ENCODE assay signal across 15 mouse cellular contexts in genomic region chr9:108227911-108228649, GRCm38 (mm10). TPM values are rescaled to one million over a fixed set of nuclear protein-coding genes. Genes with fewer than 3 reads are reported as not detected.
DNase-seq lines count a peak whose midpoint lies in the region; ATAC-seq and TF ChIP-seq lines count a peak whose summit lies in the region.
"Had no signal": no experiment of that assay in that cellular context is flagged by ENCODE, and none has a peak within 500 bp of the region (broad histone marks: within the 10 kb centered on the region; RNA-seq: fewer than 3 reads in every experiment).

No protein-coding gene starts in this region.

- H3K27ac ChIP-seq in gastrocnemius, adult 2 months = peak overlapping the region; percentile 46
- H3K27ac ChIP-seq in brown adipose tissue, adult 24 weeks (replicated peaks; ENCODE audit: low read depth, low read length) = peak overlapping the region; percentile 76
- H3K27ac ChIP-seq: liver, embryonic 12.5 days; neural tube, embryonic 13.5 days had no signal

- POLR2A ChIA-PET in Patski (lab: Charles Lee) = interaction anchor here (0.9 to 2.2 kb wide), 3 partner anchors 9 to 35 kb away, joined by 3 to 6 read pairs (median 4); partner anchors contain the start of gene Dag1

- CTCF ChIA-PET in Patski (lab: Charles Lee) = interaction anchor here (0.7 to 2.2 kb wide), 7 partner anchors 10 to 36 kb away, joined by 3 to 6 read pairs (median 4); partner anchors contain the start of gene Dag1

- peak; percentile 74 for ATAC-seq in Patski
- ATAC-seq in monocyte, adult 5-6 weeks (replicated peaks; ENCODE audit: insufficient number of reproducible peaks, low FRiP score, low TSS enrichment, poor library complexity, severe bottlenecking) = no peak
- ATAC-seq: forebrain, embryonic 14.5 days; hindbrain, embryonic 16.5 days; liver, embryonic 12.5 days had no signal

- H3K27me3 ChIP-seq in Patski = no peaks in the 10 kb centered on the region
- H3K27me3 ChIP-seq: liver, embryonic 12.5 days; neural tube, embryonic 13.5 days had no signal

- in situ Hi-C loops in Patski (cut with MboI; ENCODE audit: low pct_unique_long_range_greater_than_20kb) = no loop called here

- intact Hi-C loops in gastrocnemius, adult 2 months (cut with DNase I) = no loop called here

- DNase-seq in gastrocnemius, adult 2 months = no peak
- DNase-seq in gastrocnemius, postnatal 4 days (ENCODE audit: low spot score in 2 of 2) = no peak
- peak; percentile 54 for DNase-seq in kidney, adult 9 months
- no peak for DNase-seq in kidney, adult 18-20 months
- DNase-seq in Patski (ENCODE audit: low read depth, low spot score) = peak; percentile 46
- DNase-seq: cerebellum, adult 8-10 months; layer of hippocampus, postnatal 36 days; lung, postnatal 10 days; right cerebral cortex, postnatal 4 days had no signal

- peaks cover 16% of the 10 kb centered on the region for H3K4me1 ChIP-seq in brown adipose tissue, adult 24 weeks (ENCODE audit: control insufficient read depth, insufficient read depth, insufficient read length, low read length)
- H3K4me1 ChIP-seq: neural tube, embryonic 13.5 days had no signal

- TF ChIP-seq CTCF in gastrocnemius, adult 2 months (IDR thresholded peaks at IDR 0.05) = no peak
- no peak for TF ChIP-seq CTCF in Patski (IDR thresholded peaks at IDR 0.05)

- no peak overlapping the region for H3K4me3 ChIP-seq in gastrocnemius, adult 2 months
- H3K4me3 ChIP-seq in brown adipose tissue, adult 24 weeks (ENCODE audit: insufficient read depth, low read depth, low read length) = no peak overlapping the region
- H3K4me3 ChIP-seq: liver, embryonic 12.5 days; neural tube, embryonic 13.5 days had no signal

RNA-seq across cellular contexts. Expression of gene Dag1, which starts 35.7 kb away (rescaled TPM):
- 100 to 1,000 TPM; 170 to 229 TPM for total RNA-seq in gastrocnemius, adult 2 months (2021)
- 100 to 1,000 TPM; 400 to 402 TPM for total RNA-seq in gastrocnemius, postnatal 4 days (2021)
- 336 TPM for polyA plus RNA-seq in Patski (2021)
- polyA plus RNA-seq in brown adipose tissue, adult 24 weeks (2012; ENCODE audit: insufficient read depth, insufficient read length, missing spikeins) = 116 and 133 TPM in 2 replicates
- total RNA-seq in monocyte, adult 5-6 weeks (2017) = 3.2 to 5.7 TPM (median 5.0 TPM) in 3 replicates

RNA-seq across cellular contexts. Expression of gene Bsn, which starts 37.9 kb away (rescaled TPM):
- under 1 TPM in 1 of 2 experiments, not detected in 1; 0.03 TPM for total RNA-seq in gastrocnemius, adult 2 months (2021)
- total RNA-seq in gastrocnemius, postnatal 4 days (2021) = under 1 TPM; 0.39 to 0.41 TPM
- polyA plus RNA-seq in Patski (2021) = 0.08 TPM
- 0.24 and 0.29 TPM in 2 replicates for polyA plus RNA-seq in brown adipose tissue, adult 24 weeks (2012; ENCODE audit: insufficient read depth, insufficient read length, missing spikeins)
- total RNA-seq in monocyte, adult 5-6 weeks (2017) = under 0.01 to 1.2 TPM in 2 of 3 replicates, not detected in the other

Comparison
In these comparisons a context has a peak if more than half of its experiments do, and no peak if none do; other contexts are left out.
1. DNase-seq: peak in kidney, adult 9 months (single experiment) and Patski (single experiment); none in gastrocnemius, adult 2 months (single experiment), gastrocnemius, postnatal 4 days (0 of 2) and kidney, adult 18-20 months (single experiment).
2. RNA of gene Dag1, which starts 35.7 kb away (total RNA-seq): 400 to 402 TPM in gastrocnemius, postnatal 4 days and 170 to 229 TPM in gastrocnemius, adult 2 months; 3.2 to 5.7 TPM in monocyte, adult 5-6 weeks; every median in the first group is over 10 times any median in the second.